Mouse (Mus musculus) hindbrain, embryonic 16.5 days (tissue): ENCODE measurements around the gene Oasl1. TPM values are rescaled to one million over a fixed set of nuclear protein-coding genes. Genes with fewer than 3 reads are reported as not detected.

ENCODE experiments used
- ATAC-seq: fragments of 200-750 bp; cut with Nextera tagmentation; 2 replicates; pipeline ENCODE4 v1.8.0; 2017; ENCODE audit warnings: moderate TSS enrichment, moderate library complexity
- H3K27ac ChIP-seq: fragments of 300-500 bp; sonication (generic); 2 replicates; pipeline ENCODE4 v1.5.1; 2014; ENCODE audit warnings: low read depth, mild to moderate bottlenecking, control low read depth, low read length, moderate library complexity
- H3K27me3 ChIP-seq: fragments of 300-500 bp; sonication (generic); replicated peaks from 2 replicates; pipeline ENCODE4 v1.6.1; 2014; ENCODE audit warnings: low read length; ENCODE audit not compliant: control insufficient read depth, insufficient read depth
- H3K36me3 ChIP-seq: fragments of 300-500 bp; sonication (generic); 2 replicates; pipeline ENCODE4 v1.6.1; 2014; ENCODE audit warnings: mild to moderate bottlenecking, low read length, moderate library complexity, mixed read lengths; ENCODE audit not compliant: control insufficient read depth, insufficient read depth
- H3K4me1 ChIP-seq: fragments of 300-500 bp; sonication (generic); 2 replicates; pipeline ENCODE4 v1.6.1; 2014; ENCODE audit warnings: low read depth, low read length; ENCODE audit not compliant: control insufficient read depth, insufficient read depth
- H3K4me2 ChIP-seq: fragments of 300-500 bp; sonication (generic); 2 replicates; pipeline ENCODE4 v1.6.1; 2014; ENCODE audit warnings: mild to moderate bottlenecking, low read length, control low read depth, moderate library complexity
- H3K4me3 ChIP-seq: fragments of 300-500 bp; sonication (generic); 2 replicates; pipeline ENCODE4 v1.5.1; 2014; ENCODE audit warnings: mild to moderate bottlenecking, low read length, control low read depth, moderate library complexity
- H3K9ac ChIP-seq: fragments of 300-500 bp; sonication (generic); 2 replicates; pipeline ENCODE4 v1.6.1; 2014; ENCODE audit warnings: low read depth, mild to moderate bottlenecking, control low read depth, low read length, moderate library complexity
- H3K9me3 ChIP-seq: fragments of 300-500 bp; sonication (generic); 2 replicates; pipeline ENCODE4 v1.6.1; 2014; ENCODE audit warnings: mild to moderate bottlenecking, low read length, moderate library complexity; ENCODE audit not compliant: control insufficient read depth
- WGBS: fragments of 180-500 bp; shearing (Covaris S2); extraction: QIAGEN DNeasy Blood & Tissue Kit; methylation state at CpG from one replicate; pipeline ENCODE4 v1.1.7; 2014; 5-methylcytosine and 5-hydroxymethylcytosine counted together
- polyA plus RNA-seq: library from polyadenylated mRNA; unstranded; fragments of >200 nt; fragmentation: Nextera tagmentation; extraction: Ambion mirVana; gene quantifications from 2 replicates; pipeline ENCODE4 v1.2.1, GENCODE M21; 2015

Gene Oasl1
- polyA plus RNA-seq, 1 experiment from 2014 or later, result 0.31 TPM

- peak; percentile 94 for ATAC-seq
- peak within 1 kb of the TSS; percentile 70 for H3K4me3 ChIP-seq
- H3K4me2 ChIP-seq, result peak within 1 kb of the TSS; percentile 52
- WGBS, result under 1% methylated on average over 39 of the region's 39 CpGs
- no peaks in the 10 kb centered on the region for H3K9me3 ChIP-seq
- peaks cover 8% of the 10 kb centered on the region for H3K4me1 ChIP-seq
- peak within 1 kb of the TSS; percentile 90 for H3K9ac ChIP-seq
- peak within 1 kb of the TSS; percentile 87 for H3K27ac ChIP-seq
- H3K27me3 ChIP-seq, result no peaks in the 10 kb centered on the region
- H3K36me3 ChIP-seq, result peaks cover 17% of the 10 kb centered on the region
These were observed 19.2 kb downstream of the Oasl1 start, which contains the start of gene 2210016L21Rik for GRCm38 (mm10) chr5:114942074-114942765. Gene 2210016L21Rik, plus strand, starts transcription at chr5:114942158.

GRCm38 (mm10) chr5:114942766-114943130 is 19.7 kb downstream of the Oasl1 start:
- 0 out of 2 replicates have a peak, but pooled peaks have one; percentile 5 for ATAC-seq
- WGBS, result 24% methylated on average over 4 of the region's 4 CpGs
- Histone ChIP-seq H3K4me3 (peak overlapping the region; percentile 70), H3K9me3 (no peaks in the 10 kb centered on the region), H3K36me3 (peaks cover 21% of the 10 kb centered on the region), H3K27me3 (no peaks in the 10 kb centered on the region), H3K4me1 (peaks cover 8% of the 10 kb centered on the region), H3K4me2 (peak overlapping the region; percentile 52), H3K9ac (peak overlapping the region; percentile 90), H3K27ac (no peak overlapping the region)

- peaks cover 25% of the 10 kb centered on the region for H3K36me3 ChIP-seq
- no peak for ATAC-seq
- WGBS, result 95% methylated on average over 10 of the region's 10 CpGs
- H3K4me3 ChIP-seq, result no peak overlapping the region
- H3K9me3 ChIP-seq, result no peaks in the 10 kb centered on the region
- no peak overlapping the region for H3K27ac ChIP-seq
- H3K4me1 ChIP-seq, result peaks cover 12% of the 10 kb centered on the region
- H3K27me3 ChIP-seq, result no peaks in the 10 kb centered on the region
- H3K4me2 ChIP-seq, result no peak overlapping the region
- no peak overlapping the region for H3K9ac ChIP-seq
These were observed 22.0 kb downstream of the Oasl1 start for GRCm38 (mm10) chr5:114945072-114945471.

- Histone ChIP-seq H3K27ac (peak overlapping the region; percentile 29; the same call in 1 of the 2 replicates), H3K27me3 (no peaks in the 10 kb centered on the region), H3K9me3 (no peaks in the 10 kb centered on the region), H3K36me3 (peaks cover 25% of the 10 kb centered on the region), H3K4me3 (no peak overlapping the region), H3K4me1 (peaks cover 3% of the 10 kb centered on the region; the same call in 1 of the 2 replicates), H3K9ac (no peak overlapping the region), H3K4me2 (no peak overlapping the region)
- no peak for ATAC-seq
- WGBS, result 46% methylated on average over 6 of the region's 6 CpGs
These were observed 25.9 kb downstream of the Oasl1 start for GRCm38 (mm10) chr5:114948891-114949290.

- Histone ChIP-seq H3K4me1 (peaks cover 3% of the 10 kb centered on the region; the same call in 1 of the 2 replicates), H3K36me3 (peaks cover 25% of the 10 kb centered on the region), H3K27ac (peak overlapping the region; percentile 29; the same call in 1 of the 2 replicates), H3K4me3 (no peak overlapping the region), H3K9ac (peak overlapping the region; percentile 15; the same call in 1 of the 2 replicates), H3K27me3 (no peaks in the 10 kb centered on the region), H3K9me3 (no peaks in the 10 kb centered on the region), H3K4me2 (no peak overlapping the region)
- WGBS, result 40% methylated on average over 5 of the region's 5 CpGs
- peak; percentile 38; the same call in 1 of the 2 replicates for ATAC-seq
These were observed 26.3 kb downstream of the Oasl1 start for GRCm38 (mm10) chr5:114949316-114949715.

GRCm38 (mm10) chr5:114949812-114950211 is 26.8 kb downstream of the Oasl1 start:
- ATAC-seq, result no peak; the same call in 1 of the 2 replicates
- Histone ChIP-seq H3K4me2 (no peak overlapping the region), H3K4me3 (no peak overlapping the region), H3K9ac (no peak overlapping the region; the same call in 1 of the 2 replicates), H3K9me3 (no peaks in the 10 kb centered on the region), H3K27ac (0 out of 2 replicates have a peak overlapping the region, but pooled peaks have one; percentile 10), H3K27me3 (no peaks in the 10 kb centered on the region), H3K4me1 (peaks cover 3% of the 10 kb centered on the region; the same call in 1 of the 2 replicates), H3K36me3 (peaks cover 25% of the 10 kb centered on the region)
- 63% methylated on average over 9 of the region's 9 CpGs for WGBS

- no peak for ATAC-seq
- peaks cover 3% of the 10 kb centered on the region; the same call in 1 of the 2 replicates for H3K4me1 ChIP-seq
- peaks cover 24% of the 10 kb centered on the region for H3K36me3 ChIP-seq
- H3K27ac ChIP-seq, result no peak overlapping the region
- 65% methylated on average over 12 of the region's 12 CpGs for WGBS
- H3K4me3 ChIP-seq, result no peak overlapping the region
- no peaks in the 10 kb centered on the region for H3K27me3 ChIP-seq
- H3K9ac ChIP-seq, result no peak overlapping the region; the same call in 1 of the 2 replicates
- H3K9me3 ChIP-seq, result no peaks in the 10 kb centered on the region
- no peak overlapping the region for H3K4me2 ChIP-seq
These were observed 27.6 kb downstream of the Oasl1 start for GRCm38 (mm10) chr5:114950669-114951068.

GRCm38 (mm10) chr5:114951279-114951880 is 28.3 kb downstream of the Oasl1 start:
- H3K27ac ChIP-seq, result no peak overlapping the region
- H3K4me1 ChIP-seq, result peaks cover 3% of the 10 kb centered on the region; the same call in 1 of the 2 replicates
- H3K4me2 ChIP-seq, result no peak overlapping the region
- H3K9me3 ChIP-seq, result no peaks in the 10 kb centered on the region
- H3K36me3 ChIP-seq, result peaks cover 17% of the 10 kb centered on the region
- no peak overlapping the region for H3K4me3 ChIP-seq
- H3K9ac ChIP-seq, result no peak overlapping the region; the same call in 1 of the 2 replicates
- no peak; the same call in 1 of the 2 replicates for ATAC-seq
- WGBS, result 78% methylated on average over 21 of the region's 21 CpGs
- no peaks in the 10 kb centered on the region for H3K27me3 ChIP-seq

GRCm38 (mm10) chr5:114953326-114953725 is 30.3 kb downstream of the Oasl1 start:
- 91% methylated on average over 14 of the region's 14 CpGs for WGBS
- Histone ChIP-seq H3K4me2 (no peak overlapping the region), H3K36me3 (peaks cover 5% of the 10 kb centered on the region), H3K4me3 (no peak overlapping the region), H3K4me1 (peaks cover 3% of the 10 kb centered on the region; the same call in 1 of the 2 replicates), H3K9me3 (no peaks in the 10 kb centered on the region), H3K27ac (no peak overlapping the region), H3K27me3 (no peaks in the 10 kb centered on the region), H3K9ac (no peak overlapping the region)
- no peak for ATAC-seq
